Mouse (Mus musculus) T-helper 2 cell (primary cell): Measurements from ENCODE around the gene Slc35e1.

Source experiments
- in situ Hi-C: fragments of 300-600 bp; cut with MboI, MseI; formaldehyde crosslinking; loops from one replicate; pipeline ENCODE4 v1.15.1; 2025; ENCODE audit warnings: high pct_unique_total_duplicates

The Slc35e1 gene

DNA sequence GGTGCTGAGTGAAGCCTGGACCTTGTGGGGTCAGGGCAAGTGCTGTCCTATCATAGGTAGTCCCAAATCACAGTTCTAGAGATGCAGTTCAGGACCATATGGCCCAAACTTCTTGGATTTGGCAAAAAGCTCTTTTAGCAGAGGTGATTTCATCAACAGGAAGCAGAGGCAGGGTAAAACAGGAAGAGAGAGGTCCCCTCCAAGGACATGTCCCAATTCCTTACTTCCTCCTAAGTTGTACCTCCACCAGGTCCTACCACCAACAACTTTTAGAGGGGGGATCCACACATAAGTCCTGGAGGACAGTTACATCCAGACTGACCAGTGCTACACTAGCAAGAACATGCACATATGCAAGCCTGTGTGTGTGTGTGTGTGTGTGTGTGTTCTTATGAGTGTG lies 5.4 kb downstream of the Slc35e1 start:
- in situ Hi-C loops: no loop called here

DNA sequence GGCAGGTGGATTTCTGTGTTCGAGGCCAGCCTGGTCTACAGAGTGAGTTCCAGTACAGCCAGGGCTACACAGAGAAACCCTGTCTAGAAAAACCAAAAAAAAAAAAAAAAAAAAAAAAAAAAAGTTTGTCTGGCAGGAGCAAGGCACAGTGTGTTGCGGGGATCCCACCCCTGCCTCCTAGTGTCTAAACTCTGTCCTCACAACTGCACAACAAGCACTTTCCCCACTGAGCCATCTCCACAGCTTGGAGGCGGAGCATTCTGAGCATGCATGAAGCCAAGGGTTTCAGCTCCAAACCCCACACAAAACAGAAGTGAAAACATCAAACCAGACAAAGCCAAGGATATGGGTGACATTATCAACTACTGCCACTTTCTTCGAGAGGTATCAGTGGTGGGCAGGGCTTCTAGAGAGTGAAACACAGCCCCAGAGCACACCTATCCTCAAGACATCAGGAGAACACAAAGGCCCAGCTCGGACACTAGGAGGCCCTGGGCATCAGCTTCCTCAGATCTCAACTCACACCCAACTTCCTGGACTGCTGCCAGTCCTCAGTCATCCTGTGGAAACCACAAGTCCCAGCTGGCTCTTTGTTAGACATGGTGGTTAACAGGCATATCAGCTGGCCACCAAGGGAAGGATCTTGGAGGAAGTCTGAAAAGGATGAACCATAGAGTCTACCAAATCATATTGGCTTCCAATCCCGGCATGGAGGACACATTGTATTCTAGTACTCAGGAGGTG lies 6.8 kb downstream of the Slc35e1 start:
- in situ Hi-C loops: no loop called here

DNA sequence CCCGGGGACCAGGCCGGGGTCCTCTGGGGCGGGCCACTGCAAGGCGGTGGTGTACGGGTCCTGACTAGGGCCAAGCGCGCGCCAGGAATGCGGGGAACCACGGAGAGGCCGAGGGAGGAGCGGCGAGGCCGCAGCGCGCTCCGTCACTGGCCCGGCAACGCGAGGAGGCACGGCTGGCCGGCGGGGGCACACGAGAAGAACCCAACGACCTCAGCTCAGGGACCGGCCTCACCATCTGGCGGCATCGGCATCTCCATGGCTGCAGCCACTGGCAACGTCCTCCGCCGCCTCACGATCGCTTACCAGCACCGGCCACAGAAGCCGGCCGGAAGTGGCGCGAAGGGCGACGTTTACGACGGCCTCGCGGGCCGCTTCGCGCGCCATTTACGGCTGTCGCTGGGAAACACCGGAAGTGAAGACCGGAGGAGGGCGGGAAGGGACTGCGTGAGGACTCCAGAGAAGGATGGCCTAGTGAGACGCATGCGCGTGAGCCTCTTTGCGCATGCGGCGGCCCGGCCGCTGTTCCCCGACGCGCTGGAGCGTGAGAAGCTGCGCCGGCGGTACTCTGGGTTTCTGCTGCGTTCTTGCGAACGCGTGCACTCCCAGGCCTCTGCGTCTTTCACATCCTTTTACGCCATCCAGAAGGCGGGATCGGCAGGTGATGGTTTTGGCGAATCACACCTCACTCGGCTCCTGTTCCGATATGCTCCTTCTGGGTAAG lies 17.4 kb downstream of the Slc35e1 start, which contains the start of gene Cherp:
Gene Cherp (minus strand): TSS at position 401 of the 721 bp plus-strand sequence.
- in situ Hi-C loops: loop anchor here (5.0 to 10.0 kb wide), 2 partner anchors 167 to 310 kb away; partner anchors contain the start of gene Rab8a

DNA sequence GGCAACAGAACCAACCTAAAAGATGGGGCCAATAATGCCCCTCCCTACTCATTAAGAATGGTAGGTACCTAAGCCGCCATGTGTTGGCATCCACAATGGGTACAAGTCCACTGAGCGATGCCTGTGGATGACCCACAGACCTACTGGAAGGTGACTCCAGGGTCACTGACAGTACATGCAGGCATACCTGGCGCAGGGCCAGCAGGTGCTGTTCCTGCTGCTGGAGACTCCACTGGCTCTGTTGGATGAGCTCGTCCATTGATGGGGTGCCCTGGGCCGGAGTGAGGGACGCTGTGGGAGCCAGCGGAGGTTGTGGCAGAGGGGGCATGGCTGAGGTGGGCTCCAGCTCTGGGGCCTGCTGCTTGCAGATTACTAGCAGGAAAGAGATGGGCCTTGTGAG lies 21.7 kb downstream of the Slc35e1 start:
- in situ Hi-C loops: loop anchor here (5.0 to 10.0 kb wide), 2 partner anchors 172 to 306 kb away; partner anchors contain the start of gene Rab8a

DNA sequence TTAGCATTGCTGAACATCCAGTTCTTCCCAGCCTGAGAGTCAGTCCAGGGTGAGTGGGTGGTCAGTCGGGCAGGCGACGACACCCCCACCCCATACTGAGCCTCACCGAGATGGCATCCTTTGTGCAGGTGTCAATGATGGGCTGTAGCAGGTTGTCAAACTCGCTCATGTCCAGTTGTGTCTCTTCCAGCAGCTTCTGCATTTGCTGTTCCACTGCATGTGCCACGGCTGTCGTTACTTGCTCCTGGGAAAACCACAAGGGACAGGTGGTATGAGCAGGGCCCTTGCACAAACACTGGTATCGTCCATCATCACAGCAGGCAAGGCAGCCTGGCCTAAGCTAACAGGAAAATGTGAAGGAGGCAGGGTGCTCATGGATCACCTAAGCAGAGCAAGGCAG lies 22.4 kb downstream of the Slc35e1 start:
- in situ Hi-C loops: loop anchor here (5.0 to 10.0 kb wide), 2 partner anchors 172 to 305 kb away; partner anchors contain the start of gene Rab8a

DNA sequence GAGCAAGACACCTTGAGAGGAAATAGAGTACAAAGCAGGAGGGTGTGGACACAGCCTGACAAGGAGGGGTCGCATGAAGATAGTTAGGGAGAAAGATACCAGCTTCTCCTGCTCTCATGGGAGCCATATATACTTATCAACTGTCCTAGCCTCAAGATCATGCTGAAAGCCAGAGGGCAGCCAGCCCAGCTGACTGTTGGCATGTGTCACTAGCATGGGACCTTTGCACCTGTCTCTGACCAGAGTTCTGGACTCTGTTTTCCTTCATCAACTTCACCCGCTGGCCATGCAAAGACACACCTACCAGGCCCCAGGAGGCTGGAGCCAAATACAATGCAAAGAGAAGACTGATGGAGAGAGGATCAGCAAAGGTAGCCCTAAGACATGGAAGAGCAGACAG lies 23.2 kb downstream of the Slc35e1 start:
- in situ Hi-C loops: no loop called here

DNA sequence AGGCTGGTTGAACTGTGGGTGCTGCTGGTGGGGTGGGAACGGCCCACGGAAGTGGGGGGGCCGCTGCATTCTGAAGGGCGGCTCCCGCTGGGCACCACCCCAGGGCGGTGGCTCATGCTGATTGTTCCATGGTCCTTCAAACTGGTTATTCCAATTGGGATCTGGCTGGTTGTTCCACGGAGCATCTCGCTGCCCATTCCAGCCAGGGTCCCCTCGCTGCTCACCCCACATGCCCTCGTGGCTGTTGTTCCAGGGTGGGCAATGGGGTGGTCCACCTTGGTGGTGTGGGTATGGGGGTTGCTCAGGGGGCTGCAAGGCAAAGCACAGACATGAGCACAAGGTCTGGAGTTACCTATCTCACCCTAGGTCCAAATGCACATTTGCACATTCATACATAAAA lies 28.2 kb downstream of the Slc35e1 start:
- in situ Hi-C loops: no loop called here

DNA sequence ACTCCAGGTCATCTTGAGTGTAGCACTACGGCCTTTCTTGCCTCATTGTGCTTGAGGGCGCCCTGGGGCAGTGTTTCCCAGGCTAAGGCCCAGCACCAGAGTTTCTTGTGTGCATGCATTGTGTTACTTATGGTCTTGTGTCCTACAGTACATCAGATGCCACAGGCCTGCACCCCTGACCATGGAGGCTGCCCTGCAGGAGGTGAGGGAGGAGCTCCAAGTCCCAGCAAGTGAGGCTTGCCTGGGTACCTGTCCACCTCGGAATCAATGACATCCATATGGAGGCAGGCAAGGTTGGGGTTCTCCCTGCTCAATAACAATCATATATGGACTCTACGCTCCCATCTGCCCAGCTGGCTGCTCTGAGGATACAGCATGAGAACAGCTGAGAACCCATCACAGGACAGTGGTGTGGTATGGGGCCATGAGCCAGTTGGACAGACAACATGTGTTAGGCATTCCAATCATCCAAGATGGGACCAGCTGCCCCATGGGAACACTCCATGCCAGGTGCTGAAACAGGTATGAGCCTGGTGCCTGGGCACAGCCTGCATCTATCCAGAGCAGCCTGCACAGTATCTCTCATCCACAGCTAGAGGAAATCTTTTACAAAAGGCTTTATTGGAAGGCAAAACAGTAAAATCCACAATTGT lies 32.4 kb downstream of the Slc35e1 start:
- in situ Hi-C loops: no loop called here

DNA sequence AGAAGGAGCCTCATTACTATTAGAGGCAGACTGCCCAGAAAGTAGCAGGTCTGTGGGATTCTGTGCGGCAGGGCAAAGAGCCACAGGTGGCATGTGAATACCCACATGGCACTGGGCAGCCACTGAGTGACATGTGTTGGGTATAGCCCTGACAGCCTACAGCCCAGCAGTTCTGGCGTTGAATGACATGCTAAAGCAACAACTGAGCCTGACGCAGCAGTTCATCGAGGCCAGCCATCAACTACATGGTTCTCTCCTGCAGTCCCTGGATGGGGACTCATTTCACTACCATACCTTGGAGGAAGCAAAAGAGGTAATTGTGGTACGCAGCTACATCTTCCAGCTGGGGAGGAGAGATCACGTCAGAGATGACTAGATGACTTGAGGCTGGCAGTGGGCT lies 34.0 kb downstream of the Slc35e1 start:
- in situ Hi-C loops: no loop called here

DNA sequence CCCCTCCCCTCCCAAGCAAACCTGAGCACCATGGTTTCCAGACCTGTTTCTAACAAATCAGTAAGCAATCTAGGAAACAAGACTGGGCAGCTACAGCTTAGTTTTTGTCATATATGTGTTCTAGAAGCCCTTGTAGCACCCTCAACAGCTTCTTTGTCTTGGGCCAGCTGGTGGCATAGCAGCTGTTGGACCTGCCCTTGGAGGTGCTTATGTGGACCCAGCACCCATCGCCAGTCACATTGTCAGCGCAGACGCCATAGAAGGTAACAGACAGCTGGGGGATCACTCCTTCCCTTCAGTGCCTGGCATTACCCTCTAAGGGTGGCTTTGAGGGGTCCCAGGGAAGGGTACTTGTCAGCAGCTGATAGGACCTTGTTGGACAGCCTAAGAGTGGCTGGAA lies 34.6 kb downstream of the Slc35e1 start:
- in situ Hi-C loops: no loop called here

DNA sequence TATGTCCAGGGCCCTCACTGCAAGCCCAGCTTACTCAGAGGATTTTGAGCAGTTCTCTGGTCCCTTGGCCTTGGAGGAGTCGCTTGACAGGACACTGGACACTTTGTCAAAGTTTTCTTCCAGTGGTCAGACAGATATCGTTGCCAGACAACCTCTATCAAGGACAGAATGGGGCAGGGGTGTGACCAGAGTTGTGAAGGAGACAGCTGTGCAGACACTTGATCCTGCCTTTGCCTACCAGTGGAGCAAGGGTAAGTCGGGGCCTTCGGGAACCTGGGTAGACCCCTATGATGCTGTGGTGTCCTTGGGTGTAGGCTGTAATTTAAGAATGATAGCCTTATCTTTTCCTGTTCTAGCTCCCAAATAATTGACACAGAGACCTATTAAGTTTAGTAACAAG lies 37.1 kb downstream of the Slc35e1 start:
- in situ Hi-C loops: no loop called here

DNA sequence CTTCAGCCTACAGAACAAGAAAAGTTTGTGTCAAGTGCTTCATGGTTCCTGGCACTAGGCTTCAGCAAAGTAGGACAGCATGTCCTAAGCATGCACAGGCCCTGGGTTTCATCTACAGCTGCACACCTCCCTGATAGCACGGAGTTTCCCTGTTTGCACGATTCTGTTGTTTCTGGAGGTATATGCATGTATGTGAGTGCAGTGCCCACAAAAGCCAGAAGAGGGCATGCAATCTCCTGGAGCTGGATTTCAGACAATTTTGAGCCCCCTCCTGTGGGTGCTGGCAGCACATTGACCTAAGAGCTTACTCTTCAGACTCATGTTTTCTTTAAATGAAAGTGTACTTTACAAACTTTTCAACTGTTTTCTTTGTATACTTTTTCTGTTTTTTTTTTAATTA lies 38.5 kb downstream of the Slc35e1 start:
- in situ Hi-C loops: no loop called here

DNA sequence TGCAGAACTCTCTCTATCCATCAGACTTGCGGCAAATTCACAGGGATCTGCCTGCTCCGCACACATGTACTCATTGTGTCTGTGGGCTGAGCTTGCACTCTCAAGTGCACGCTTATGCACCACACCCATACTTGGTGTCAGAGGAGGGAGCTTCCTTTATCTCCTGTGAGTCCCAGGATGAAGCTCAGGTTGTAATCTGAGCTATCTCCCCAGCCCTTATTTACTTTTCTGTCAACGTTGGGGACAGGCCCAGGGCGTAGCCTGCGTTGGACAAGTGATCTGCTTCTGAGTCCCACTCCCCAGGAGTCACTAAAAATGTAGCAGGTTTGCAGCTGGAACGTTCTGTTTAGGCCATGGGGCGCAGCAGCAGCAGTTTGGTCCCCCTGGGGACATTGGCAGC lies 40.9 kb downstream of the Slc35e1 start:
- in situ Hi-C loops: no loop called here

DNA sequence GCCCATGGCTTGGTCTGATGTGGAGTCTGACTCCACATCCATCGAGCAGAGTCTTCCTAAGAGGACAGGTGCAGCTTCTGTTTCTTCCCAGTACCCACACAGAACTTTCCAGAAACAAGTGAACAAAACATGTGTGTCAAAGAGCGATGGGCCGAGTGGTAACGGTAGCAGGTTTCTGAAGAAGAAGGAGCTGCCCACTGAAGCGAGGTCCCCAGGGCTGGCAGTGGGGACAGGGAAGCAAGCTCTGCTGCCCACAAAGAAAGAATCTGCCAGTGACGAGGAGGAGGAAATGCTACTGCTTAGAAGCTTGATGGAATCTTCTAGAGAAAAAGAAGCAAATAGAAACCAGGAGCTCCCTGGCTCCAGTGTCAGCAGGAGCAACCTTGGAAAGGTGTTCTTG lies 47.3 kb downstream of the Slc35e1 start:
- in situ Hi-C loops: no loop called here

DNA sequence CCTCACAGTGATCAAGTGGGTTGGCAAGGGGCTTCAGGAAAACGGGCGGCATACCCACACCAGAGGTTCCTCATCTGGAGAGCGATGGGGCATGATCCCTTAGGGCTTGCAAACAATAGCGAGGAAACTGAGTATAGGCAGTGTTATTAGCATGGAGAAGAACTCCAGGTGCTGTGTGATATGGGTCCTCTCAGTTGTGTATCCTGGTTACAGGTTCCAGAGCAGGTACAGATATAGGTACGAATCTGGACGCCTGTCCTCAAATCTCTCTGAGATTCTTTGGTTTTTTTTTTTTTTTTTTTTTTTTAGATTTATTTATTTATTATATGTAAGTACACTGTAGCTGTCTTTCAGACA lies 48.4 kb downstream of the Slc35e1 start:
- in situ Hi-C loops: no loop called here

DNA sequence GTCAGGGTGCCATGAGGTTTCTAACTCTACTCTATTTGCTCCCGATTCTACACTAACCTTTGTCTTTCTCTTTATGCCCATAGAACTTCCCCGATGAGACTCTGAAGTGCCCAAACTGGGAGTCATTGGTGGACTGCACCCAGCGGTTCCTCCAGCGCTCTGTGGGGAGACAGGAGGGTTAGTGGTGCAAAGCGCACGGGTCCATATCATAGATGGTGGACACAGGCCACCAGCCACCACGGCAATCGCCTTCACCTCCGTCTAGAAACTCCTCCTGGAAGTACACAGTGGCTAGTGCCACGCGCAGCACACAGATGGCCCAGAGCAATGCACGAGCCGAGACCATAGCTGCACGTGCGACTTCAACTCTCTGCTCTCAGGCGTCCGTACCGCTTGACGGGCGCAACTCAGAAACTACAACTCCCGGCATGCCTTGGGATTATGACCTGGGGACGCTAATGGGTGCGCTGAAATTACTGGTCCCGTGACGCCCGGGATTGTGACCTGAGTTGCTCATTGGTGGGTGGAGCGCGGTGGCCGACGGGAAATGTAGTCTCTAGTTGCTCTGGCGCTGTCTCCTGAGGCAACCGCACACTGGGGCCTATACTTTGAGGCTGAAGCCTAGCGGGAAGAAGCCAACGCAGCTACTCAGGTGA lies 48.9 kb downstream of the Slc35e1 start, which contains the start of the genes Calr3 and 1700030K09Rik:
Gene Calr3 (minus strand): TSS at position 533 of the 656 bp plus-strand sequence.
Gene 1700030K09Rik (plus strand): TSS at position 543 of the 656 bp plus-strand sequence.
- in situ Hi-C loops: no loop called here

DNA sequence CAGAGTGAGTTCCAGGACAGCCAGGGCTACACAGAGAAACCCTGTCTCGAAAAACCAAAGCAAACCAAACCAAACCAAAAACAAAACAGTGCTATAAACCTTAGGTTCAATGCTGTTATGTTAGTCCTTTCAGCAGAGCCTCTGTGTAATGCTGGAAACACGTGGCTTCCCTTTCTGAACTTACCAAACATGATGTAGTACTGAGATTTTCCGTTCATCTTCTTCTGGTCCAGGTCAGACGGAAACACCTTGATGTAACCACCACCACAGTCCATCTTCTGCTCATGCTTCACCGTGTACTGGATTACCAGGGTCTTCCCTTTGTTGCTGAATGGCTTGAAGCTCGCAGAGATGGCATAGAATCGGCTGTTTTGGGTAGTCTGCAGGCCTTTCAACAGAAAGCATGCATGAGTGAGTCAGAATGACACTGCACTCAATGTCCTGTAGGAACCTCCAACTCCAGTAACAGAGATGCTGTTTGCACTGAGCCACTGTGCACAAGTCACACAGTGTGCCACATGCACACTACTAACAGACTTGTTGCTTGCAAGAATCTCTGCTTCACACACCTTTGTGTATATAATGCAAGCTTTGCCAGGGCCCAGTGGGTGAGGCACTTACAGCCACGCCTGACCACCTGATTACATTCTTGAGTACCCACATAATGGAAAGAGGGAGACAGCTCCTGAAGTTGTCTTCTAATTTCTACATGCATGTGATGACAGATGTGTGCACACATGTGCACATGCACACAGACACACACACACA lies 54.0 kb downstream of the Slc35e1 start:
- in situ Hi-C loops: no loop called here

DNA sequence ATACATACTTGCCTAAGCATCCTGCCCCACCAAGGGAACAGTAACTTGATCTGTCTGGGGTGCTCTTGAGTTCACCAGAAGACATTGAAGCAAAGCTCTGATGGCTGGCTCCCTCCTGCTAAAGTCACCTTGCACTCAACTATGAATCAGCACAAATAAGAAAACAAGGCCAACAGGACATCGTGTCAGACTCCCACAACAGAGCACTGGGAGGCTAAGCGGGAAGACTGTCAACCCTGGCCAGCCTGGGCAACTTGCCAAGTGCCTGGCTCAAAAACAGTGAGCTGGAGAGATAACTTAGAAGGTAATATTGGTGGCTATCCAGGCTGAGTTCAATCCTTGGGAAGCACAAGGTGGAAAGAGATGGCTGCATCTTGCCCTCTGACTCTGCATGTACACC lies 57.5 kb downstream of the Slc35e1 start:
- in situ Hi-C loops: no loop called here
